Mouse (Mus musculus): Measurements from ENCODE around the gene Olfr1161. TPM values are rescaled to one million over a fixed set of nuclear protein-coding genes. Genes with fewer than 3 reads are reported as not detected.
"Not testable (repeated sequence)": the region's sequence is repeated elsewhere in the genome, so short reads cannot be mapped to it uniquely, and the experiment has no call there.

Gene Olfr1161
- polyA plus RNA-seq (2016; fragmentation: Nextera tagmentation; extraction: Ambion mirVana), result not detected in 2 replicates

- H3K27ac ChIP-seq; H3K4me3 ChIP-seq (replicated peaks); H3K9ac ChIP-seq; ATAC-seq (ENCODE audit: low FRiP score); H3K4me2 ChIP-seq; H3K36me3 ChIP-seq (replicated peaks); H3K9me3 ChIP-seq; H3K4me1 ChIP-seq; H3K27me3 ChIP-seq: not testable (repeated sequence)
- 89% methylated on average over 1 of the region's 1 CpGs for WGBS
Observed at GRCm38 (mm10) chr2:88022474-88022873, at the start of gene Olfr1161. TSS of gene Olfr1161 (plus strand) at chr2:88022774.

GRCm38 (mm10) chr2:87974563-87974962 lies 48.0 kb upstream of the Olfr1161 start, which contains the start of gene Olfr74:
TSS of gene Olfr74 (minus strand) at chr2:87974663.
- WGBS, result 80% methylated on average over 3 of the region's 3 CpGs
- H3K27ac ChIP-seq, result no peak within 1 kb of the TSS
- no peak within 1 kb of the TSS for H3K4me3 ChIP-seq (replicated peaks)
- H3K4me1 ChIP-seq, result no peaks in the 10 kb centered on the region
- no peaks in the 10 kb centered on the region for H3K36me3 ChIP-seq (replicated peaks)
- no peak for ATAC-seq (ENCODE audit: low FRiP score)
- H3K27me3 ChIP-seq, result no peaks in the 10 kb centered on the region
- H3K9me3 ChIP-seq, result no peaks in the 10 kb centered on the region
- H3K9ac ChIP-seq, result no peak within 1 kb of the TSS
- H3K4me2 ChIP-seq, result no peak within 1 kb of the TSS

- no peak for ATAC-seq (ENCODE audit: low FRiP score)
- Histone ChIP-seq H3K9ac (no peak within 1 kb of the TSS), H3K27ac (no peak within 1 kb of the TSS), H3K4me3 (replicated peaks) (no peak within 1 kb of the TSS), H3K27me3 (no peaks in the 10 kb centered on the region), H3K4me1 (no peaks in the 10 kb centered on the region), H3K9me3 (no peaks in the 10 kb centered on the region), H3K4me2 (no peak within 1 kb of the TSS), H3K36me3 (replicated peaks) (no peaks in the 10 kb centered on the region)
Observed at GRCm38 (mm10) chr2:87989813-87990212, 32.8 kb upstream of the Olfr1161 start, which contains the start of gene Olfr1158. TSS of gene Olfr1158 (plus strand) at chr2:87990113.

- no peak within 1 kb of the TSS for H3K27ac ChIP-seq
- no peak within 1 kb of the TSS for H3K4me3 ChIP-seq (replicated peaks)
- no peak within 1 kb of the TSS for H3K9ac ChIP-seq
- H3K27me3 ChIP-seq, result no peaks in the 10 kb centered on the region
- no peaks in the 10 kb centered on the region for H3K4me1 ChIP-seq
- no peak within 1 kb of the TSS for H3K4me2 ChIP-seq
- H3K9me3 ChIP-seq, result no peaks in the 10 kb centered on the region
- H3K36me3 ChIP-seq (replicated peaks), result no peaks in the 10 kb centered on the region
- no peak for ATAC-seq (ENCODE audit: low FRiP score)
Observed at GRCm38 (mm10) chr2:88007515-88008318, 14.9 kb upstream of the Olfr1161 start, which contains the start of gene Olfr1160. TSS of gene Olfr1160 (minus strand) at chr2:88008268.

- no peaks in the 10 kb centered on the region for H3K4me1 ChIP-seq
- no peak for ATAC-seq (ENCODE audit: low FRiP score)
- H3K27ac ChIP-seq, result no peak within 1 kb of the TSS
- H3K4me2 ChIP-seq, result no peak within 1 kb of the TSS
- H3K27me3 ChIP-seq, result no peaks in the 10 kb centered on the region
- no peaks in the 10 kb centered on the region for H3K9me3 ChIP-seq
- H3K9ac ChIP-seq, result no peak within 1 kb of the TSS
- H3K4me3 ChIP-seq (replicated peaks), result no peak within 1 kb of the TSS
- no peaks in the 10 kb centered on the region for H3K36me3 ChIP-seq (replicated peaks)
Observed at GRCm38 (mm10) chr2:88037599-88037998, 15.0 kb downstream of the Olfr1161 start, which contains the start of gene Olfr73. TSS of gene Olfr73 (minus strand) at chr2:88037699.

- Histone ChIP-seq H3K9ac (no peak within 1 kb of the TSS), H3K9me3 (no peaks in the 10 kb centered on the region), H3K27me3 (no peaks in the 10 kb centered on the region), H3K4me2 (no peak within 1 kb of the TSS), H3K27ac (no peak within 1 kb of the TSS), H3K4me1 (no peaks in the 10 kb centered on the region), H3K4me3 (replicated peaks) (no peak within 1 kb of the TSS), H3K36me3 (replicated peaks) (no peaks in the 10 kb centered on the region)
- ATAC-seq (ENCODE audit: low FRiP score), result no peak
- 94% methylated on average over 1 of the region's 1 CpGs for WGBS
Observed at GRCm38 (mm10) chr2:88051029-88051428, 28.5 kb downstream of the Olfr1161 start, which contains the start of gene Olfr1162. TSS of gene Olfr1162 (minus strand) at chr2:88051129.

- Histone ChIP-seq H3K9me3 (no peaks in the 10 kb centered on the region), H3K36me3 (replicated peaks) (no peaks in the 10 kb centered on the region), H3K27me3 (no peaks in the 10 kb centered on the region), H3K27ac (no peak overlapping the region), H3K9ac (no peak overlapping the region), H3K4me2 (no peak overlapping the region), H3K4me3 (replicated peaks) (no peak overlapping the region), H3K4me1 (no peaks in the 10 kb centered on the region)
- no peak for ATAC-seq (ENCODE audit: low FRiP score)
- WGBS, result 68% methylated on average over 2 of the region's 2 CpGs
Observed at GRCm38 (mm10) chr2:88063587-88063986, 41.0 kb downstream of the Olfr1161 start.

GRCm38 (mm10) chr2:88071730-88072129 lies 49.2 kb downstream of the Olfr1161 start, which contains the start of gene Olfr1163:
TSS of gene Olfr1163 (minus strand) at chr2:88071830.
- Histone ChIP-seq H3K9me3 (no peaks in the 10 kb centered on the region), H3K27me3 (no peaks in the 10 kb centered on the region), H3K4me1 (no peaks in the 10 kb centered on the region), H3K4me2 (no peak within 1 kb of the TSS), H3K36me3 (replicated peaks) (no peaks in the 10 kb centered on the region), H3K4me3 (replicated peaks) (no peak within 1 kb of the TSS), H3K9ac (no peak within 1 kb of the TSS), H3K27ac (no peak within 1 kb of the TSS)
- no peak for ATAC-seq (ENCODE audit: low FRiP score)

Other genes with a start within 250 kb of the Olfr1161 start
- not detected in 2 replicates for gene Olfr152, start 243.3 kb upstream of the Olfr1161 start, polyA plus RNA-seq (2016; fragmentation: Nextera tagmentation; extraction: Ambion mirVana)
- gene Olfr1143, start 222.2 kb upstream of the Olfr1161 start, polyA plus RNA-seq (2016; fragmentation: Nextera tagmentation; extraction: Ambion mirVana), result not detected in 2 replicates
- gene Olfr1145, start 213.0 kb upstream of the Olfr1161 start, polyA plus RNA-seq (2016; fragmentation: Nextera tagmentation; extraction: Ambion mirVana), result not detected in 2 replicates
- gene Olfr1148, start 192.2 kb upstream of the Olfr1161 start, polyA plus RNA-seq (2016; fragmentation: Nextera tagmentation; extraction: Ambion mirVana), result not detected in 2 replicates
- gene Olfr1150-ps1, start 178.8 kb upstream of the Olfr1161 start, polyA plus RNA-seq (2016; fragmentation: Nextera tagmentation; extraction: Ambion mirVana), result not detected in 2 replicates
- gene Olfr1151, start 166.9 kb upstream of the Olfr1161 start, polyA plus RNA-seq (2016; fragmentation: Nextera tagmentation; extraction: Ambion mirVana), result not detected in 2 replicates
- not detected in 2 replicates for gene Olfr1152, start 156.3 kb upstream of the Olfr1161 start, polyA plus RNA-seq (2016; fragmentation: Nextera tagmentation; extraction: Ambion mirVana)
- gene Olfr1153, start 127.8 kb upstream of the Olfr1161 start, polyA plus RNA-seq (2016; fragmentation: Nextera tagmentation; extraction: Ambion mirVana), result not detected in 2 replicates
- gene Olfr1154, start 117.6 kb upstream of the Olfr1161 start, polyA plus RNA-seq (2016; fragmentation: Nextera tagmentation; extraction: Ambion mirVana), result not detected in 2 replicates
- not detected in 2 replicates for gene Olfr1155, start 77.6 kb upstream of the Olfr1161 start, polyA plus RNA-seq (2016; fragmentation: Nextera tagmentation; extraction: Ambion mirVana)
- not detected in 2 replicates for gene Olfr1156, start 69.7 kb upstream of the Olfr1161 start, polyA plus RNA-seq (2016; fragmentation: Nextera tagmentation; extraction: Ambion mirVana)
- not detected in 2 replicates for gene Olfr1157, start 54.5 kb upstream of the Olfr1161 start, polyA plus RNA-seq (2016; fragmentation: Nextera tagmentation; extraction: Ambion mirVana)
- not detected in 2 replicates for gene Olfr74, start 48.1 kb upstream of the Olfr1161 start, polyA plus RNA-seq (2016; fragmentation: Nextera tagmentation; extraction: Ambion mirVana)
- gene Olfr1158, start 32.7 kb upstream of the Olfr1161 start, polyA plus RNA-seq (2016; fragmentation: Nextera tagmentation; extraction: Ambion mirVana), result not detected in 2 replicates
- gene Olfr1160, start 14.5 kb upstream of the Olfr1161 start, polyA plus RNA-seq (2016; fragmentation: Nextera tagmentation; extraction: Ambion mirVana), result not detected in 2 replicates
- gene Olfr73, start 14.9 kb downstream of the Olfr1161 start, polyA plus RNA-seq (2016; fragmentation: Nextera tagmentation; extraction: Ambion mirVana), result not detected in 2 replicates
- gene Olfr1162, start 28.4 kb downstream of the Olfr1161 start, polyA plus RNA-seq (2016; fragmentation: Nextera tagmentation; extraction: Ambion mirVana), result not detected in 2 replicates
- not detected in 2 replicates for gene Olfr1163, start 49.1 kb downstream of the Olfr1161 start, polyA plus RNA-seq (2016; fragmentation: Nextera tagmentation; extraction: Ambion mirVana)
- not detected in 2 replicates for gene Olfr1164, start 71.2 kb downstream of the Olfr1161 start, polyA plus RNA-seq (2016; fragmentation: Nextera tagmentation; extraction: Ambion mirVana)
- gene Olfr1166, start 105.5 kb downstream of the Olfr1161 start, polyA plus RNA-seq (2016; fragmentation: Nextera tagmentation; extraction: Ambion mirVana), result not detected in 2 replicates
- gene Olfr1167, start 132.4 kb downstream of the Olfr1161 start, polyA plus RNA-seq (2016; fragmentation: Nextera tagmentation; extraction: Ambion mirVana), result not detected in 2 replicates
- not detected in 2 replicates for gene Olfr1168, start 159.1 kb downstream of the Olfr1161 start, polyA plus RNA-seq (2016; fragmentation: Nextera tagmentation; extraction: Ambion mirVana)
- not detected in 2 replicates for gene Olfr1170, start 205.6 kb downstream of the Olfr1161 start, polyA plus RNA-seq (2016; fragmentation: Nextera tagmentation; extraction: Ambion mirVana)

Data from forebrain, embryonic 12.5 days (tissue).